Mouse (Mus musculus) ES-E14 (cell line): Measurements from ENCODE around the gene R3hdm2. TPM values are rescaled to one million over a fixed set of nuclear protein-coding genes. Genes with fewer than 3 reads are reported as not detected.
A peak's percentile ranks its signal among the peaks of the same experiment; 100 is the strongest.

Experiments
- DNase-seq: peaks from one replicate; pipeline ENCODE4 v3.0.0-alpha.2; 2013; ENCODE audit warnings: low read depth, low spot score
- H3K27ac ChIP-seq: 2 replicates; pipeline ENCODE4 v1.5.1; 2012; ENCODE audit warnings: low read depth, mild to moderate bottlenecking, low read length, moderate library complexity, mixed read lengths; ENCODE audit not compliant: poor library complexity, insufficient read depth, severe bottlenecking
- H3K36me3 ChIP-seq: 2 replicates; pipeline ENCODE4 v1.6.1; 2012; ENCODE audit warnings: mild to moderate bottlenecking, low read length, moderate library complexity, mixed read lengths; ENCODE audit not compliant: control insufficient read depth, poor library complexity, insufficient read depth, severe bottlenecking
- H3K4me1 ChIP-seq, 2 experiments: fragments of 150-350 bp in 1 of 2; sonication (generic) in 1 of 2; 2 replicates each; pipeline ENCODE4 v1.6.1; 2012; ENCODE audit warnings: low read length in 2 of 2, mild to moderate bottlenecking in 1 of 2, mixed read lengths in 1 of 2; ENCODE audit not compliant: control insufficient read depth in 2 of 2, insufficient read depth in 2 of 2, poor library complexity in 1 of 2
- H3K4me3 ChIP-seq, 2 experiments: fragments of 150-350 bp in 1 of 2; sonication (generic) in 1 of 2; 2 replicates each; pipeline ENCODE4 v1.5.1; 2012; ENCODE audit warnings: low read length in 2 of 2, low read depth in 1 of 2, mild to moderate bottlenecking in 1 of 2, mixed read lengths in 1 of 2; ENCODE audit not compliant: insufficient read depth in 1 of 2, poor library complexity in 1 of 2, severe bottlenecking in 1 of 2
- H3K9ac ChIP-seq: 2 replicates; pipeline ENCODE4 v1.6.1; 2012; ENCODE audit warnings: low read depth, mild to moderate bottlenecking, low read length, mixed read lengths; ENCODE audit not compliant: poor library complexity, insufficient read depth, severe bottlenecking
- H3K9me3 ChIP-seq: fragments of 150-350 bp; sonication (generic); 2 replicates; pipeline ENCODE4 v1.6.1; 2012; ENCODE audit warnings: low read depth, mild to moderate bottlenecking, low read length; ENCODE audit not compliant: control insufficient read depth, insufficient read depth
- CHD2 ChIP-seq: IDR thresholded peaks from 2 replicates; pipeline ENCODE4 v1.6.1; 2014; ENCODE audit warnings: mild to moderate bottlenecking, low read depth, low read length, inconsistent platforms
- HCFC1 ChIP-seq: IDR thresholded peaks from 2 replicates; pipeline ENCODE4 v1.6.1; 2012; ENCODE audit warnings: low read length, inconsistent platforms, borderline replicate concordance; ENCODE audit not compliant: insufficient read depth
- MAFK ChIP-seq: IDR thresholded peaks from 2 replicates; pipeline ENCODE4 v1.6.1; 2014; ENCODE audit warnings: mild to moderate bottlenecking, low read depth, low read length, inconsistent platforms; ENCODE audit not compliant: insufficient read depth
- ZC3H11A ChIP-seq: IDR thresholded peaks from 2 replicates; pipeline ENCODE4 v1.6.1; 2012; ENCODE audit warnings: low read depth, mild to moderate bottlenecking, inconsistent platforms, low read length, borderline replicate concordance
- ZNF384 ChIP-seq: IDR thresholded peaks from 2 replicates; pipeline ENCODE4 v1.6.1; 2012; ENCODE audit warnings: low read depth, low read length, inconsistent platforms
- in situ Hi-C, 2 experiments: fragments of 600-800 bp; cut with MboI; formaldehyde crosslinking; loops; one replicate each; pipeline ENCODE4 v1.15.1; 2025; ENCODE audit warnings: low sequenced_read_pairs in 2 of 2, inconsistent platforms in 1 of 2; ENCODE audit not compliant: unreplicated experiment in 2 of 2
- total RNA-seq: library from RNA; depleted of rRNA; stranded (reverse); fragments of 300-350 nt; gene quantifications from 2 replicates; pipeline ENCODE4 v1.2.3, GENCODE M21; 2012

R3hdm2 gene
- total RNA-seq, 1 experiment, result 25.5 TPM

GRCm38 (mm10) chr10:127336952-127337351 lies 43.2 kb upstream of the R3hdm2 start:
- H3K9me3 ChIP-seq, result no peaks in the 10 kb centered on the region
- peak overlapping the region in 1 of 2 experiments; percentile 39; a peak in 2 of 4 replicates for H3K4me3 ChIP-seq
- H3K36me3 ChIP-seq, result peaks cover 25% of the 10 kb centered on the region
- H3K9ac ChIP-seq, result peak overlapping the region; percentile 56; the same call in 1 of the 2 replicates
- H3K4me1 ChIP-seq, result peaks cover 13 to 29% of the 10 kb centered on the region in 2 experiments
- no peak for DNase-seq
- TF ChIP-seq MAFK (peak; percentile 51; the same call in 1 of the 2 replicates), CHD2 (0 out of 2 replicates have a peak, but pooled peaks have one; percentile 20), HCFC1 (no peak), ZC3H11A (no peak), ZNF384 (no peak)
- H3K27ac ChIP-seq, result peak overlapping the region; percentile 76
- in situ Hi-C loops, result no loop called here

GRCm38 (mm10) chr10:127337536-127338099 lies 42.5 kb upstream of the R3hdm2 start:
- Histone ChIP-seq H3K9me3 (no peaks in the 10 kb centered on the region), H3K9ac (peak overlapping the region; percentile 56; the same call in 1 of the 2 replicates), H3K4me1 (peaks cover 13 to 28% of the 10 kb centered on the region in 2 experiments), H3K27ac (peak overlapping the region; percentile 76; the same call in 1 of the 2 replicates), H3K4me3 (peak overlapping the region in 1 of 2 experiments; percentile 39; a peak in 1 of 4 replicates), H3K36me3 (peaks cover 21% of the 10 kb centered on the region)
- TF ChIP-seq MAFK, result no peak
- TF ChIP-seq HCFC1, result no peak
- no peak for TF ChIP-seq CHD2
- TF ChIP-seq ZNF384, result no peak
- TF ChIP-seq ZC3H11A, result no peak
- in situ Hi-C loops, result no loop called here
- DNase-seq, result no peak

- TF ChIP-seq CHD2 (no peak), HCFC1 (no peak; the same call in 1 of the 2 replicates), ZNF384 (no peak), ZC3H11A (0 out of 2 replicates have a peak, but pooled peaks have one; percentile 7), MAFK (no peak)
- peak; percentile 93 for DNase-seq
- Histone ChIP-seq H3K4me3 (peak overlapping the region; percentile 71 to 89), H3K36me3 (peaks cover 12% of the 10 kb centered on the region), H3K27ac (peak overlapping the region; percentile 95), H3K9ac (peak overlapping the region; percentile 83), H3K9me3 (no peaks in the 10 kb centered on the region), H3K4me1 (peaks cover 13 to 24% of the 10 kb centered on the region in 2 experiments)
- in situ Hi-C loops, result no loop called here
These were observed 41.0 kb upstream of the R3hdm2 start for GRCm38 (mm10) chr10:127338930-127339682.

GRCm38 (mm10) chr10:127339683-127340576 lies 40.2 kb upstream of the R3hdm2 start:
- H3K4me1 ChIP-seq, result peaks cover 13 to 22% of the 10 kb centered on the region in 2 experiments
- H3K27ac ChIP-seq, result peak overlapping the region; percentile 95
- no peaks in the 10 kb centered on the region for H3K9me3 ChIP-seq
- H3K9ac ChIP-seq, result peak overlapping the region; percentile 83
- in situ Hi-C loops, result no loop called here
- H3K36me3 ChIP-seq, result peaks cover 11% of the 10 kb centered on the region
- no peak for DNase-seq
- peak overlapping the region; percentile 71 to 89 for H3K4me3 ChIP-seq
- TF ChIP-seq ZNF384 (no peak), ZC3H11A (no peak), CHD2 (no peak), MAFK (no peak), HCFC1 (no peak; the same call in 1 of the 2 replicates)
